Mouse (Mus musculus) hindbrain, embryonic 16.5 days (tissue): ENCODE measurements around the gene Prss41. TPM values are rescaled to one million over a fixed set of nuclear protein-coding genes. Genes with fewer than 3 reads are reported as not detected.
A peak's percentile ranks its signal among the peaks of the same experiment; 100 is the strongest.

Experiments
- ATAC-seq: fragments of 200-750 bp; cut with Nextera tagmentation; 2 replicates; pipeline ENCODE4 v1.8.0; 2017; ENCODE audit warnings: moderate TSS enrichment, moderate library complexity
- H3K27ac ChIP-seq: fragments of 300-500 bp; sonication (generic); 2 replicates; pipeline ENCODE4 v1.5.1; 2014; ENCODE audit warnings: low read depth, mild to moderate bottlenecking, control low read depth, low read length, moderate library complexity
- H3K27me3 ChIP-seq: fragments of 300-500 bp; sonication (generic); replicated peaks from 2 replicates; pipeline ENCODE4 v1.6.1; 2014; ENCODE audit warnings: low read length; ENCODE audit not compliant: control insufficient read depth, insufficient read depth
- H3K36me3 ChIP-seq: fragments of 300-500 bp; sonication (generic); 2 replicates; pipeline ENCODE4 v1.6.1; 2014; ENCODE audit warnings: mild to moderate bottlenecking, low read length, moderate library complexity, mixed read lengths; ENCODE audit not compliant: control insufficient read depth, insufficient read depth
- H3K4me1 ChIP-seq: fragments of 300-500 bp; sonication (generic); 2 replicates; pipeline ENCODE4 v1.6.1; 2014; ENCODE audit warnings: low read depth, low read length; ENCODE audit not compliant: control insufficient read depth, insufficient read depth
- H3K4me2 ChIP-seq: fragments of 300-500 bp; sonication (generic); 2 replicates; pipeline ENCODE4 v1.6.1; 2014; ENCODE audit warnings: mild to moderate bottlenecking, low read length, control low read depth, moderate library complexity
- H3K4me3 ChIP-seq: fragments of 300-500 bp; sonication (generic); 2 replicates; pipeline ENCODE4 v1.5.1; 2014; ENCODE audit warnings: mild to moderate bottlenecking, low read length, control low read depth, moderate library complexity
- H3K9ac ChIP-seq: fragments of 300-500 bp; sonication (generic); 2 replicates; pipeline ENCODE4 v1.6.1; 2014; ENCODE audit warnings: low read depth, mild to moderate bottlenecking, control low read depth, low read length, moderate library complexity
- H3K9me3 ChIP-seq: fragments of 300-500 bp; sonication (generic); 2 replicates; pipeline ENCODE4 v1.6.1; 2014; ENCODE audit warnings: mild to moderate bottlenecking, low read length, moderate library complexity; ENCODE audit not compliant: control insufficient read depth
- WGBS: fragments of 180-500 bp; shearing (Covaris S2); extraction: QIAGEN DNeasy Blood & Tissue Kit; methylation state at CpG from one replicate; pipeline ENCODE4 v1.1.7; 2014; 5-methylcytosine and 5-hydroxymethylcytosine counted together
- polyA plus RNA-seq: library from polyadenylated mRNA; unstranded; fragments of >200 nt; fragmentation: Nextera tagmentation; extraction: Ambion mirVana; gene quantifications from 2 replicates; pipeline ENCODE4 v1.2.1, GENCODE M21; 2015

The Prss41 gene
- polyA plus RNA-seq, 1 experiment from 2014 or later = 2.0 TPM

DNA sequence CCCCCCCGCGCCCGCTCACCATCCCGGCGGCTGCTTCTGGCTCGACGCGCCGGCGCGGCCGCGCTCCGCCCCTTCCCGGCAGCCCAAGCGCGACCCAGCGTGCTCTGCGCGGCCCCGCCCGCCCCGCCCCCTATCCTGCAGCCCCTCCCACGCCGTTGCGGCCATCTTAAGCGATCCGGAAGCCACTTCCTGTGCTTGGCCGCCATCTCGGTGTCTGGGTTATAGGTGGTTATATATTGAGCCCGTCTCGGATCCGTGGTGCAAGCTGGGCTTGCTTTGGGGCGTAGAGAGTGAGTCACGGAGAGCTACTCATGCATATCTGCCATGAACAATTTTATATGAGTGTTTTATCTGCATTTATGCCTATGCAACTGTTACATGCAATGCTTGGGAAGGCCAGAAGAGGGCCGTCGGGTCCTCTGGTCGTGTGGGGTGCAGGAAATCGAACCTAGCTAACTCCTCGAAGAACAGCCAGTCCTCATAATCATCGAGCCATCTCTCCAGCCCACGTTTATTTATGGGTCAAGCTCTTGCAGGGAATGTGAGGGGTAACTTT lies 14.8 kb downstream of the Prss41 start, which contains the start of gene Elob:
Gene Elob, minus strand, starts transcription at position 73 of the 556 bp plus-strand sequence.
- Histone ChIP-seq H3K4me2 (peak within 1 kb of the TSS; percentile 84), H3K36me3 (peaks cover 16% of the 10 kb centered on the region), H3K9me3 (no peaks in the 10 kb centered on the region), H3K27ac (peak within 1 kb of the TSS; percentile 90), H3K9ac (peak within 1 kb of the TSS; percentile 75), H3K4me1 (peaks cover 14% of the 10 kb centered on the region), H3K4me3 (peak within 1 kb of the TSS; percentile 79), H3K27me3 (peaks cover 8% of the 10 kb centered on the region)
- under 1% methylated on average over 21 of the region's 42 CpGs for WGBS
- peak; percentile 97 for ATAC-seq

DNA sequence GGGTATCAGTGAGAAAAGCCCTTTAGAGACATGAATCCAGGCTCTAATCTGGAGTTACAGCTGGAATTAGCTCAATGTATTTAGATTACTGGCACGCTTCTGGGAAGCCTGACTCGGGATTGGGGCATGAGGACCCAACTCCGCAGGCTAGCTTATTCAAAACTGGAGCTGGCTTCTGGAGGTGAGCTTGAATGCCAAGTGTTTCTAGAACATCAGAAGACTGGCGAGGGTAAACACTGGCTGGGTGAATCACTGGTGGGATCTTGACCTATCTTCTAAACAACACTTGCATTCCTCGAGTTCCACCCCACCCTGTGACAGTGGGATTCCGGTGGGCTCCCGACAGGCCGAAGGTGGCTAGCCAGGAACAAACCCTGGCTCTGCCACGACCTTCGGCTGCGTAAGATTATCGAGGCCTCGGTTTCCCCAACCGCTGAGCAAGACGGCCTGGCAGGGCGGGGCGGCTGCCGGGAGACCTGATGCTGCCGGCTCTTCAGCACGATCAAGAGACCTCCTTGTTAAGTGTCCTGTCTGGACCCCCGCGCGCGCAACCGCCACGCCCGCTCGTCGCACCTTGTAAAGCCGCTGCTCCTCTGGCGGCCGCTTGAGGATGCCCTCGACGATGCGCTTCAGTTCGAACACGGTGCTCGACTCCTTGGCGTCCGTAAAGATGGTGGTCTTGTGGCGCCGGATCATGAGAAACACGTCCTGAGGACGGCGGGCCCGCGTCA lies 15.5 kb downstream of the Prss41 start:
- Histone ChIP-seq H3K4me3 (peak overlapping the region; percentile 79), H3K4me1 (peaks cover 14% of the 10 kb centered on the region), H3K27me3 (peaks cover 5% of the 10 kb centered on the region; the same call in 1 of the 2 replicates), H3K9me3 (no peaks in the 10 kb centered on the region), H3K36me3 (peaks cover 21% of the 10 kb centered on the region), H3K27ac (peak overlapping the region; percentile 90), H3K9ac (peak overlapping the region; percentile 75), H3K4me2 (peak overlapping the region; percentile 84)
- 0% methylated on average over 42 of the region's 47 CpGs for WGBS
- ATAC-seq = peak; percentile 77

DNA sequence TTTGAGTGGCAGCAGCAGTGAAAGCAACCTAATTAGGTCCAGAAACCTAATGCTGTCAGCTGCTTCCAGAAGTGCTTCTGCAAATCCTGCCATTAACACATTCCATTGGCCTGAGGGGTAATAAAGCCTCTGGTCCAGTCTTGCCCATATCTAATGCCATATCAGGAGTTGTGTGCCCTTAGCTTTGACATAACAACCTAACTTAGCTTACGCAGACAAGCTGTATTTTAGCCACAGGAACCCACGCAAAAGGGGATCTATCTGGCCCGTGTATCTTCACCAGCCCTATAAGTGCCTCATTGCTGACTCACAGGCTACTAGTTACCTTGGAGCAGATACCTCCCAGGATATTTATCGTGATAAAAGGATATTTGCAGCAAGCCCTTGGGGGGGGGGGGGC lies 18.4 kb downstream of the Prss41 start:
- no peak overlapping the region for H3K9ac ChIP-seq
- WGBS = 87% methylated on average over 4 of the region's 4 CpGs
- no peak for ATAC-seq
- no peak overlapping the region for H3K27ac ChIP-seq
- H3K4me2 ChIP-seq = no peak overlapping the region
- H3K4me3 ChIP-seq = no peak overlapping the region
- H3K27me3 ChIP-seq = no peaks in the 10 kb centered on the region
- H3K9me3 ChIP-seq = no peaks in the 10 kb centered on the region
- peaks cover 43% of the 10 kb centered on the region for H3K36me3 ChIP-seq
- peaks cover 14% of the 10 kb centered on the region for H3K4me1 ChIP-seq

GRCm38 (mm10) chr17:23823614-23824013 lies 20.4 kb downstream of the Prss41 start:
- H3K9ac ChIP-seq = no peak overlapping the region
- no peak overlapping the region for H3K27ac ChIP-seq
- no peaks in the 10 kb centered on the region for H3K27me3 ChIP-seq
- 92% methylated on average over 12 of the region's 12 CpGs for WGBS
- no peak overlapping the region for H3K4me3 ChIP-seq
- peaks cover 15% of the 10 kb centered on the region for H3K9me3 ChIP-seq
- H3K4me1 ChIP-seq = peaks cover 14% of the 10 kb centered on the region
- ATAC-seq = no peak; the same call in 1 of the 2 replicates
- H3K4me2 ChIP-seq = no peak overlapping the region
- peaks cover 63% of the 10 kb centered on the region for H3K36me3 ChIP-seq

- 84% methylated on average over 16 of the region's 16 CpGs for WGBS
- Histone ChIP-seq H3K27me3 (no peaks in the 10 kb centered on the region), H3K27ac (no peak overlapping the region), H3K4me1 (peaks cover 12% of the 10 kb centered on the region), H3K9me3 (peaks cover 21% of the 10 kb centered on the region), H3K4me2 (no peak overlapping the region), H3K9ac (no peak overlapping the region), H3K36me3 (peaks cover 69% of the 10 kb centered on the region), H3K4me3 (no peak overlapping the region)
- ATAC-seq = no peak
These were observed 21.0 kb downstream of the Prss41 start for GRCm38 (mm10) chr17:23823018-23823417.

GRCm38 (mm10) chr17:23822094-23822493 lies 21.9 kb downstream of the Prss41 start:
- Histone ChIP-seq H3K27me3 (no peaks in the 10 kb centered on the region), H3K27ac (no peak overlapping the region), H3K9ac (no peak overlapping the region), H3K4me2 (no peak overlapping the region), H3K4me3 (no peak overlapping the region), H3K36me3 (peaks cover 78% of the 10 kb centered on the region), H3K9me3 (peaks cover 22% of the 10 kb centered on the region), H3K4me1 (peaks cover 3% of the 10 kb centered on the region)
- ATAC-seq = no peak
- WGBS = 80% methylated on average over 5 of the region's 6 CpGs

- Histone ChIP-seq H3K27ac (no peak overlapping the region), H3K9me3 (peaks cover 23% of the 10 kb centered on the region), H3K27me3 (no peaks in the 10 kb centered on the region), H3K9ac (no peak overlapping the region), H3K4me3 (no peak overlapping the region), H3K36me3 (peaks cover 87% of the 10 kb centered on the region), H3K4me2 (no peak overlapping the region), H3K4me1 (no peaks in the 10 kb centered on the region)
- WGBS = 95% methylated on average over 5 of the region's 5 CpGs
- ATAC-seq = no peak
These were observed 23.2 kb downstream of the Prss41 start for GRCm38 (mm10) chr17:23820731-23821130.

DNA sequence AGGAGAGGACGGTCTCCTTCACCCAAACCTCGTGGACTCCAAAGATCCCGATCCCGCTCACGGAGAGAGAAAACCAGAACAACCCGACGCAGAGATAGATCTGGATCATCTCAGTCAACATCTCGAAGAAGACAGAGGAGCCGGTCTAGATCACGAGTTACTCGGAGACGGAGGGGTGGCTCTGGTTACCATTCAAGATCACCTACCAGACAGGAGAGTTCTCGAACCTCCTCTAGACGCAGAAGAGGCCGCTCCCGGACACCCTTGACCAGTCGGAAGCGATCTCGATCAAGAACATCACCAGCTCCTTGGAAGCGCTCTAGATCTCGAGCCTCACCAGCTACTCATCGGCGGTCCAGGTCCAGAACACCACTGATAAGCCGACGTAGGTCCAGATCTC lies 24.7 kb downstream of the Prss41 start:
- H3K4me1 ChIP-seq = no peaks in the 10 kb centered on the region
- no peak overlapping the region for H3K4me2 ChIP-seq
- peaks cover 87% of the 10 kb centered on the region for H3K36me3 ChIP-seq
- 98% methylated on average over 25 of the region's 25 CpGs for WGBS
- no peak overlapping the region for H3K4me3 ChIP-seq
- ATAC-seq = no peak
- no peaks in the 10 kb centered on the region for H3K27me3 ChIP-seq
- no peak overlapping the region for H3K27ac ChIP-seq
- peaks cover 25% of the 10 kb centered on the region for H3K9me3 ChIP-seq
- H3K9ac ChIP-seq = no peak overlapping the region

GRCm38 (mm10) chr17:23818579-23818978 lies 25.4 kb downstream of the Prss41 start:
- H3K27me3 ChIP-seq = no peaks in the 10 kb centered on the region
- H3K9ac ChIP-seq = no peak overlapping the region
- no peak overlapping the region for H3K4me3 ChIP-seq
- no peak for ATAC-seq
- H3K9me3 ChIP-seq = peaks cover 25% of the 10 kb centered on the region
- no peaks in the 10 kb centered on the region for H3K4me1 ChIP-seq
- H3K36me3 ChIP-seq = peaks cover 88% of the 10 kb centered on the region
- whole genome bisulfite sequencing = 97% methylated on average over 8 of the region's 8 CpGs
- H3K4me2 ChIP-seq = no peak overlapping the region
- H3K27ac ChIP-seq = no peak overlapping the region
